Mouse (Mus musculus) hindbrain, embryonic 14.5 days (tissue): ENCODE results near the gene Ak5. TPM values are rescaled to one million over a fixed set of nuclear protein-coding genes. Genes with fewer than 3 reads are reported as not detected.

Experiments
- ATAC-seq: fragments of 200-750 bp; cut with Nextera tagmentation; 2 replicates; pipeline ENCODE4 v1.8.0; 2017; ENCODE audit warnings: moderate number of reproducible peaks, mild to moderate bottlenecking, moderate TSS enrichment, moderate library complexity; ENCODE audit not compliant: low FRiP score
- DNase-seq: peaks from one replicate; pipeline ENCODE4 v3.0.0-alpha.2; 2015; ENCODE audit warnings: low spot score
- H3K27ac ChIP-seq: fragments of 300-500 bp; sonication (generic); 2 replicates; pipeline ENCODE4 v1.5.1; 2014; ENCODE audit warnings: mild to moderate bottlenecking, moderate library complexity
- H3K27me3 ChIP-seq: fragments of 300-500 bp; sonication (generic); 2 replicates; pipeline ENCODE4 v1.6.1; 2014; ENCODE audit warnings: mild to moderate bottlenecking, low read length, mixed read lengths; ENCODE audit not compliant: control insufficient read depth, insufficient read depth
- H3K36me3 ChIP-seq: fragments of 300-500 bp; sonication (generic); replicated peaks from 2 replicates; pipeline ENCODE4 v1.6.1; 2014; ENCODE audit not compliant: control insufficient read depth, insufficient read depth
- H3K4me1 ChIP-seq: fragments of 300-500 bp; sonication (generic); replicated peaks from 2 replicates; pipeline ENCODE4 v1.6.1; 2014; ENCODE audit warnings: antibody characterized with exemption, low read length, mixed read lengths; ENCODE audit not compliant: control insufficient read depth, insufficient read depth
- H3K4me2 ChIP-seq: fragments of 300-500 bp; sonication (generic); replicated peaks from 2 replicates; pipeline ENCODE4 v1.6.1; 2014; ENCODE audit warnings: mild to moderate bottlenecking, moderate library complexity
- H3K4me3 ChIP-seq: fragments of 300-500 bp; sonication (generic); replicated peaks from 2 replicates; pipeline ENCODE4 v1.5.1; 2014; ENCODE audit warnings: mild to moderate bottlenecking, low read length
- H3K9ac ChIP-seq: fragments of 300-500 bp; sonication (generic); 2 replicates; pipeline ENCODE4 v1.6.1; 2014
- H3K9me3 ChIP-seq: fragments of 300-500 bp; sonication (generic); 2 replicates; pipeline ENCODE4 v1.6.1; 2016; ENCODE audit warnings: low read length; ENCODE audit not compliant: control insufficient read depth
- WGBS: fragments of 180-500 bp; shearing (Covaris S2); extraction: QIAGEN DNeasy Blood & Tissue Kit; methylation state at CpG from one replicate; pipeline ENCODE4 v1.1.7; 2014; 5-methylcytosine and 5-hydroxymethylcytosine counted together
- polyA plus RNA-seq: library from polyadenylated mRNA; unstranded; fragments of >200 nt; fragmentation: Nextera tagmentation; extraction: Ambion mirVana; gene quantifications from 2 replicates; pipeline ENCODE4 v1.2.1, GENCODE M21; 2014

Gene Ak5
- polyA plus RNA-seq, 1 experiment from 2014 or later, result 14.1 TPM

- DNase-seq (no peak), ATAC-seq (no peak)
- WGBS, result 86% methylated on average over 10 of the region's 10 CpGs
- Histone ChIP-seq H3K9me3 (no peaks in the 10 kb centered on the region), H3K9ac (no peak overlapping the region), H3K27ac (no peak overlapping the region), H3K4me3 (no peak overlapping the region), H3K4me2 (no peak overlapping the region), H3K27me3 (no peaks in the 10 kb centered on the region), H3K4me1 (no peaks in the 10 kb centered on the region), H3K36me3 (no peaks in the 10 kb centered on the region)
Measured at GRCm38 (mm10) chr3:152470347-152470746, 197.8 kb downstream of the Ak5 start.

- Histone ChIP-seq H3K9me3 (no peaks in the 10 kb centered on the region), H3K4me3 (no peak overlapping the region), H3K9ac (no peak overlapping the region), H3K27ac (no peak overlapping the region), H3K4me2 (no peak overlapping the region), H3K36me3 (no peaks in the 10 kb centered on the region), H3K4me1 (no peaks in the 10 kb centered on the region), H3K27me3 (no peaks in the 10 kb centered on the region)
- no peak for ATAC-seq
- 81% methylated on average over 18 of the region's 18 CpGs for WGBS
- DNase-seq, result no peak
Measured at GRCm38 (mm10) chr3:152469423-152470200, 198.5 kb downstream of the Ak5 start.

GRCm38 (mm10) chr3:152468569-152469041, 199.6 kb downstream of the Ak5 start:
- WGBS, result 91% methylated on average over 12 of the region's 12 CpGs
- no peak overlapping the region for H3K4me2 ChIP-seq
- DNase-seq (no peak), ATAC-seq (no peak)
- H3K9ac ChIP-seq, result no peak overlapping the region
- H3K27me3 ChIP-seq, result no peaks in the 10 kb centered on the region
- H3K4me3 ChIP-seq, result no peak overlapping the region
- H3K27ac ChIP-seq, result no peak overlapping the region
- no peaks in the 10 kb centered on the region for H3K4me1 ChIP-seq
- H3K9me3 ChIP-seq, result no peaks in the 10 kb centered on the region
- H3K36me3 ChIP-seq, result no peaks in the 10 kb centered on the region

GRCm38 (mm10) chr3:152468032-152468431, 200.1 kb downstream of the Ak5 start:
- no peaks in the 10 kb centered on the region for H3K36me3 ChIP-seq
- H3K9me3 ChIP-seq, result no peaks in the 10 kb centered on the region
- H3K4me2 ChIP-seq, result no peak overlapping the region
- H3K27me3 ChIP-seq, result no peaks in the 10 kb centered on the region
- no peak overlapping the region for H3K4me3 ChIP-seq
- H3K27ac ChIP-seq, result no peak overlapping the region
- 90% methylated on average over 8 of the region's 8 CpGs for WGBS
- DNase-seq (no peak), ATAC-seq (no peak)
- H3K9ac ChIP-seq, result no peak overlapping the region
- no peaks in the 10 kb centered on the region for H3K4me1 ChIP-seq

GRCm38 (mm10) chr3:152467312-152467711, 200.8 kb downstream of the Ak5 start:
- Histone ChIP-seq H3K4me2 (no peak overlapping the region), H3K4me3 (no peak overlapping the region), H3K4me1 (no peaks in the 10 kb centered on the region), H3K27me3 (no peaks in the 10 kb centered on the region), H3K36me3 (0 out of 2 replicates have a peak, but pooled peaks cover 1% of the 10 kb centered on the region), H3K9ac (no peak overlapping the region), H3K9me3 (no peaks in the 10 kb centered on the region), H3K27ac (no peak overlapping the region)
- 84% methylated on average over 4 of the region's 4 CpGs for WGBS
- ATAC-seq (no peak), DNase-seq (no peak)

GRCm38 (mm10) chr3:152466849-152467248, 201.3 kb downstream of the Ak5 start:
- H3K9ac ChIP-seq, result no peak overlapping the region
- no peak overlapping the region for H3K4me3 ChIP-seq
- DNase-seq (no peak), ATAC-seq (no peak)
- H3K27me3 ChIP-seq, result no peaks in the 10 kb centered on the region
- H3K27ac ChIP-seq, result no peak overlapping the region
- H3K9me3 ChIP-seq, result no peaks in the 10 kb centered on the region
- H3K36me3 ChIP-seq, result 0 out of 2 replicates have a peak, but pooled peaks cover 6% of the 10 kb centered on the region
- H3K4me2 ChIP-seq, result no peak overlapping the region
- 95% methylated on average over 9 of the region's 9 CpGs for WGBS
- H3K4me1 ChIP-seq, result no peaks in the 10 kb centered on the region

GRCm38 (mm10) chr3:152465338-152465737, 202.8 kb downstream of the Ak5 start:
- H3K27me3 ChIP-seq, result no peaks in the 10 kb centered on the region
- H3K4me2 ChIP-seq, result no peak overlapping the region
- WGBS, result 84% methylated on average over 6 of the region's 6 CpGs
- H3K4me1 ChIP-seq, result no peaks in the 10 kb centered on the region
- DNase-seq (no peak), ATAC-seq (no peak)
- no peak overlapping the region for H3K4me3 ChIP-seq
- no peak overlapping the region for H3K27ac ChIP-seq
- H3K9me3 ChIP-seq, result no peaks in the 10 kb centered on the region
- no peak overlapping the region for H3K9ac ChIP-seq
- 0 out of 2 replicates have a peak, but pooled peaks cover 13% of the 10 kb centered on the region for H3K36me3 ChIP-seq

GRCm38 (mm10) chr3:152464462-152464861, 203.7 kb downstream of the Ak5 start:
- 96% methylated on average over 3 of the region's 3 CpGs for WGBS
- H3K4me2 ChIP-seq, result no peak overlapping the region
- H3K27me3 ChIP-seq, result no peaks in the 10 kb centered on the region
- no peaks in the 10 kb centered on the region for H3K9me3 ChIP-seq
- DNase-seq, result no peak
- H3K4me1 ChIP-seq, result no peaks in the 10 kb centered on the region
- peaks cover 13% of the 10 kb centered on the region; the same call in 1 of the 2 replicates for H3K36me3 ChIP-seq
- ATAC-seq, result no peak
- no peak overlapping the region for H3K4me3 ChIP-seq
- no peak overlapping the region for H3K9ac ChIP-seq
- no peak overlapping the region for H3K27ac ChIP-seq

- WGBS, result 92% methylated on average over 10 of the region's 10 CpGs
- Histone ChIP-seq H3K4me2 (no peak overlapping the region), H3K4me1 (no peaks in the 10 kb centered on the region), H3K9me3 (no peaks in the 10 kb centered on the region), H3K36me3 (peaks cover 22% of the 10 kb centered on the region), H3K27me3 (no peaks in the 10 kb centered on the region), H3K4me3 (no peak overlapping the region), H3K9ac (no peak overlapping the region), H3K27ac (no peak overlapping the region)
- ATAC-seq (no peak), DNase-seq (no peak)
Measured at GRCm38 (mm10) chr3:152462900-152463299, 205.3 kb downstream of the Ak5 start.
